Mouse (Mus musculus) lung, adult 2 months (tissue): ENCODE results near the gene Pir.

Experiments used
- CTCF ChIP-seq: fragments of 200-500 bp; IDR thresholded peaks from 2 replicates; pipeline ENCODE4 v1.5.1; 2011; ENCODE audit warnings: mild to moderate bottlenecking, low read length, control low read depth; ENCODE audit not compliant: insufficient read depth
- POLR2A ChIP-seq: fragments of 200-500 bp; IDR thresholded peaks from 2 replicates; pipeline ENCODE4 v1.6.1; 2011; ENCODE audit warnings: low read depth, mild to moderate bottlenecking, control low read depth, low read length, borderline replicate concordance; ENCODE audit errors: extremely low read depth

- no peak for TF ChIP-seq CTCF
- TF ChIP-seq POLR2A = no peak
Measured at GRCm38 (mm10) chrX:164283808-164284207, 14.6 kb downstream of the Pir start.
